Mouse (Mus musculus): ENCODE data around the gene Traf1.

The Traf1 gene

GRCm38 (mm10) chr2:34961481-34962036, at the start of gene Traf1:
Gene Traf1 (minus strand): TSS chr2:34961772.
- peak; percentile 97 for DNase-seq

DNA sequence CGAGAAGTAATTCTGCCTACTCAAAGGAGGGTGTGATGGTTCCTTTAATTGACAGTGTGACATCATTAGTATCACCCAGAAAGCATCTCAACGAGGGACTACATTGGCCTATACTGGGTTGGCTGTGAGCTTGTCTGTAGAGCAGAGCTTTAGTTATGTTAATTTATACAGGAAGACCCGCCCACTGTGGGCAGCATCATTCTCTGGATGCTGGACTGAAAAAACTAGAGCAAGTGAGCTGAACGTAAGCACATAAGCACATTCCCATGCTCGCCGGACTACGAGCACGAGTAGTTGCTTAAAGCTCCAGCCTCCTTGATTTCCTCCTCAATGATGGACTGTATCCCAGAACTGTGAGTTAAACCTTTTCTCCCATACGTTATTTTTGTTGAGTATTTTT, 37.4 kb upstream of the Traf1 start:
- DNase-seq, result no peak

GRCm38 (mm10) chr2:34996506-34996905, 34.9 kb upstream of the Traf1 start:
- no peak for DNase-seq

DNA sequence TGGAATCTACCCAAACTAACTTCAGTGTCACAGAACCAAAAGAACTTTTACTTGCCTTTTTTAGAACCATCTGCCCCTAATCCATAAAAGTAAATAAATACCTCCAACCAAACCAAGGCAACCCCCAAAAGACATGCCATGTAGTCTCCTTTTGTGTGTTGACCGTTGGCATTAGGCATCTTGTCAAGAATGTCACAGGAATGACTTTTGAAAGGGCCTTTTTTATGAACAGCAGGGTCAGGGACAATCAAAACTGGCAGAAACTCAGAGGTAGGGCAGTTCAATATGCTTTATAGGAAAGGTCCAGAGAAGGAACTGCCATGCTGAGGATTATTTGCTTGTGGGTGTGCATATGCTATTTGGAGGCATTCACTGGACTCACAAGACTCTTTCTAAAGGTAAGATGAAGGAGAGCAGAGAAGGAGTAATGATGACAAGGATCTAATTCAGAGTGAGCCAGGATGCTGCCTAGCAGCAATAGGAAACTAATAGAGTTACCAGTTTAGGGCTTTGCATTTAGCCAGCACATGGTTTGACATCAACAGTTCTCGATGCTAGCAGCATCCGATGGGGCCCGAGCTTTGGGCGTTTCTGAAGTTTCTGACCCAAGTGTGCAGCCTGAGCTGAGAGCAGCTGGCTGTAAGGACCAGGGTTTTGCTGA, 32.3 kb upstream of the Traf1 start:
- no peak for DNase-seq

DNA sequence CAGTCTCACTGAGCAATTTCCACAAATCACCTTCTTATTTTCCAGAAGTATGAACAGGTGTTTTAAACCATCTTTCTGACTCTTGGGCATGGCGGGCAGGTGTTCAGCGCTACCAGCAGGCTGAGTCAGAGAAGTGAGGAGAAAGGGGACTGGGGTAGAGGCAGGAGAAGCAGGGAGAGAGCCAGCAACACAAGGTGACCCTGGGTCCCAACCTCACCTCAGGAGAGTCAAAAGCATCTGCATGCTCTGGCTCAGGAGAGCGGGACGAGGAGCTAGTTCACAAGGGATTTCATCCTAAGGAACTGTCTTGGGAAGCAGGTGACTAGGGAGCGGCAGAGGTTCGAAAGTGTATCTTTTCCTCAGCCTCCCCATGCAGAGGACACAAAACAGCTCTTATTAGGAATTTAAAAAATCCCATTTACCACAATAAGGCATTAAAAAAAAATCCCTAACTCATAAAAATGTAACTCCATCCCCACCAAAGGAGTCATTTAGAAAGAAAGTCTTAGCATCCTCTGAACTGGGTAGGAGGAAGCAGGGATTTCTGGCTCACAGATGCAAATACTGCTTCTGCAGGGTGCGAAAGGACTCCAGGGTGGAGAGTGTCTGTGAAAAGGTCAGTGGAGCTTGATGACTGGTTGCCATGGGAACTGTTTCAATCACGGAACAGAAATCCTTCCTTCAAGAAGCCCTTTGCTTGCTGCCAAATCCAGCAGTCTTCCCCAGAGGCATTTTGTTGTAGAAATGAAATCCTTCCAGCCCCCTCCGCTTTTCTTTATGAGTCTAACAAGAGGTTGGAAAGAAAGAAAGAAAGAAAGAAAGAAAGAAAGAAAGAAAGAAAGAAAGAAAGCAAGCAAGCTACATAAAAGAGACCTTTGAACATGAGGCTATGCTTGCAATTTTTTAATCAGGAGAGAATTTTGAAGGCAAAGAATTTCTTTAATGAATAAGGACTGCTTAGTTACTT, 31.4 kb upstream of the Traf1 start:
- no peak for DNase-seq

- no peak for DNase-seq
Observed at GRCm38 (mm10) chr2:34991966-34992365, 30.4 kb upstream of the Traf1 start.

GRCm38 (mm10) chr2:34989749-34990148, 28.2 kb upstream of the Traf1 start:
- DNase-seq, result no peak

DNA sequence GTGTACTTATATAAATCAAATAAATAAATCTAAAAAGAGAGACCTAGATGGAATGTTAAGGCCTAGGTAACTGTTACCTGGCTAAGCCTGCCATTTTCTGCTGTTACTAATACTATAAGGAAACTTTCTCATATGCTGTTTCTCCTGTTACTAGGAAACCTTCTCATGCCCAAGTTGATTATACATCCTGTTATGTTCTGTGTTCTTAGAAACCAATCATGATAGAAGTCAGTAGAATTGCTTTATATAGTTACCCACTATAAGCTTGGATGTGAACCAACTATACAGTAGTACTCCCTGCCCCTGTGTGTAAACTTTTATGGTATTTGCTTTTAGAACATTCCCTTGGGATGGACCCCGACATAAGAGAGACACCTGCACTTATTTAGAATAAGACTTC, 26.0 kb upstream of the Traf1 start:
- DNase-seq, result no peak

GRCm38 (mm10) chr2:34984885-34985284, 23.3 kb upstream of the Traf1 start:
- DNase-seq, result no peak

DNA sequence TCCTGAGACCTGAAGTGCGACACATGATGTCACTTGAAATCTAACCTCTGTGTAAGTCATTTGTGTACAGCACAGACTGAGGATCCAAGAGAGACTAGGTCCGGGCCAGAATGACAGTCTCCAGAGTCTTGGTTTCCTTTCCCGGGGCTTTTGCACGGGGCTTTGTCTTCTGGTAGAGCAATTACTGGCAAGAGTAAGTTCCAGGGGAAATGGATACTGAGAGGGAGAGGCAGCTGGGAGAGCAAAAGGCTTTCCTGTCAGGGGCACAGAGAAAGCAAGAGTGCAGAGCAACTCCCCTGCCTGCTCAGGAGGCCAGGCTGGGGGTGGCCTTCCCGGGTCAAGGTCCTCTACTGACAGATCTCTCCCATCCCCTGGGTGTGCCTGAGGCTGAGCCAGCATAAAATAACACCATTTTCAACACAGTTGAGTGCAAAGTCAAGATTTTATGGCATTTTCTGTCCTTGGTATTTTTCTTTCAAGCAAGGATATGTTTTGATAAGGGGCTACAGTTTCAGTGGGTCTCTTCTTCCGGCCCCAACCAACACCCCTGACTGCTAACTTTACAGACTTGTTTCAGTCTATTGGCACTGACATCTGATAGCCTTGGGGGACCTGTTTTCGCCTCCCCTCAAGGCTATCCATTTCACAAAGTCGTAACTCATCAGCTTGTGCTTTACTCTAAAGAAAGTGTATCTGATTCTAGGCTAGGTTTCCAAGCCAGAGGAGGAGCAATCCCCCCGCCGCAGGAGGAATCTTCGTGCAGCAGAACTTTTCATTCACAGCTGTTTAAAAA, 21.5 kb upstream of the Traf1 start:
- peak; percentile 98 for DNase-seq

GRCm38 (mm10) chr2:34982096-34982724, 20.6 kb upstream of the Traf1 start:
- DNase-seq, result peak; percentile 91

- DNase-seq, result no peak
Observed at GRCm38 (mm10) chr2:34979459-34980011, 18.0 kb upstream of the Traf1 start.

- no peak for DNase-seq
Observed at GRCm38 (mm10) chr2:34978226-34978625, 16.7 kb upstream of the Traf1 start.

DNA sequence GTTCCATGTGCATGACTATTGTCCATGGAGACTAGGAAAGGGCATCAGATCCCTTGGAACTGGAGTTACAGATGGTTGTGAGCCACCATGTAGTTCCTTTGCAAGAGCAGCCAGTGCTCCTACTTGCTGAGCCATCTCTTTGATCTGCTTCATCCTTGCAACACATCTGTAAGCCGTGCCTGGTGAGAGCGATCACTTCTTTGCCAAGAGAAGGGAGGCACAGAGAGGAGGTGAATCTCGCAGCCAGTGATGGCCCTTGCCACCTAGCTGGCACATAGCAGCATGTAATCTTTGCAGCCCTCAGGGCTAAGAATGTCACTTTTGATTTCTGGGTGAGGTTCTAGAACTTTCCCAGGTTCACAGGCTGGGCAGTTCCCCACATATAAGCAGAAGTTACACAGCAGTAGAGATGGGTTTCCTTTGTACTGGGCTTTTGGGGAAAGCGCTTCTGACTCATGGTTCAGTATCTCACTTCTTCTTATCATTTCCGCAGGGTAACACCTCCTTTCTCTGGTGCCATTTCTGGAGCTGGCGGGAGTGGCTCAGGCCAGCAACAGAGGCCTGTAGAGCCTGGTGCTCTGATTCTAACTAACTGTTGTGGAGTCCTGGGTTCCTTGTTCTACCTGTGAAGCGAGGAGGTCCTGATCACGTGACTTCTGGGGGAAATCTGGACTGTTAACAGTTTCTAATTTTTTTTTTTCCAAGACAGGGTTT, 15.5 kb upstream of the Traf1 start:
- peak; percentile 92 for DNase-seq

DNA sequence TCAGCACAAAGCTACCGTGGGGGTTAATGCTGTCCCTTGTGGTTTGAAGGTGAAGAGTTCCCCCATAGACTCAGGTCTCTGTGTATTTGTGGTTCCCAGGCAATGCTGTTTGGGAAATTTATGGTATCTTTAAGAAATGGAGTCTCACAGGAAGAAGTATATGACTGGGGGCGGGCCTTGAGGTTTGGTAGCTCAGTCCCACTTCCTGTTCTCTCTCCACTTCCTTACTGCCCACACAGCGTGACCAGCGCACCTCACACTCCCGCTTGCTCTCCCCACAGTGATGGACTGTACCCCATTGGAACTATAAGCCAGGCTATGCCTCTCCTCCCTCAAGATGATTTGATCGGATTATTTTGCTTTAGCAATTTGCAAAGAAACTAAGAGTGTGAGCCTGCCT, 14.9 kb upstream of the Traf1 start:
- DNase-seq, result peak; percentile 90

GRCm38 (mm10) chr2:34973087-34973486, 11.5 kb upstream of the Traf1 start:
- DNase-seq, result no peak

GRCm38 (mm10) chr2:34971080-34971888, 9.7 kb upstream of the Traf1 start:
- DNase-seq, result no peak

- peak; percentile 97 for DNase-seq
Observed at GRCm38 (mm10) chr2:34970092-34970750, 8.6 kb upstream of the Traf1 start.

GRCm38 (mm10) chr2:34969166-34969565, 7.6 kb upstream of the Traf1 start:
- DNase-seq, result peak; percentile 89
